In the genomic region with DNA sequence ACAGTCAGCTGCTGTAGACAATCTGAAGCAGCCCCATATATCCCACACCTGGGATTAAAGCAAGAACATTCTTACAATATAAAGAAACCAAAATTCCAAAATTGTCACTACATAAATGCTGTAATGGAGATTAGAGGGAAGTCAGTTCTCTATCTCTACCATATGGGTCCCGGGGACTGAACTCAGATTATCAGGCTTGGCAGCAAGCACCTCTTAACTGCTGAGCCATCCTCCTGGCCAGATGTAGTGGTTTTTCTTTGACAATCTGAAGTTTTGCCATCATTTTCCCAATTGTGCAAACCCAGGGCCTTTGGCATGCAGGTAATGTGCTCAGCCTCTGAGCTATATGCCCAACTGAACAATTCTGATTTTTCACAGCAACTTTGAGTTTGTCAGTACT, we compare ENCODE assay signal across 24 mouse cellular contexts. TPM values are rescaled to one million over a fixed set of nuclear protein-coding genes. Genes with fewer than 3 reads are reported as not detected.
DNase-seq lines count a peak whose midpoint lies in the region; ATAC-seq and TF ChIP-seq lines count a peak whose summit lies in the region.
"Had no signal": no experiment of that assay in that cellular context is flagged by ENCODE, and none has a peak within 500 bp of the region (broad histone marks: within the 10 kb centered on the region; RNA-seq: fewer than 3 reads in every experiment).

No protein-coding gene starts in this region.

- no peak for TF ChIP-seq RAD21 in MEL (IDR thresholded peaks at IDR 0.05; ENCODE audit: low read depth, low read length)

- H3K9ac ChIP-seq in liver, embryonic 14.5 days (replicated peaks): no peak overlapping the region
- H3K9ac ChIP-seq in MEL (ENCODE audit: control insufficient read depth, low read depth, low read length, poor library complexity, severe bottlenecking): no peak overlapping the region
- H3K9ac ChIP-seq in lung, postnatal 0 days (replicated peaks; ENCODE audit: low read depth): no peak overlapping the region

- DNase-seq in liver, embryonic 14.5 days (ENCODE audit: low read depth in 3 of 3, low spot score in 3 of 3): no peak
- DNase-seq in liver (no peak), MEL (ENCODE audit: low read depth, low spot score) (peak; percentile 59)
- DNase-seq in lung, postnatal 0 days (ENCODE audit: low spot score): no peak
- no peak for DNase-seq in neural tube, embryonic 10.5 days (ENCODE audit: extremely low spot score, low spot score)
- DNase-seq in layer of hippocampus, adult 18-20 months (ENCODE audit: low spot score in 2 of 2): no peak
- DNase-seq: adrenal gland, adult 2 months; adrenal gland, adult 8-10 months; adrenal gland, postnatal 10 days; adrenal gland, postnatal 14 days; adrenal gland, postnatal 25 days; adrenal gland, postnatal 36 days; B cell, adult 2 months; cerebellum, adult 11 months; cerebellum, adult 11-12 months; cerebellum, adult 18-20 months had no signal

- peaks cover 18% of the 10 kb centered on the region for H3K36me3 ChIP-seq in liver, embryonic 14.5 days (replicated peaks; ENCODE audit: control insufficient read depth, insufficient read depth, low read depth)
- H3K36me3 ChIP-seq in MEL (ENCODE audit: control insufficient read depth in 1 of 2, insufficient read depth in 2 of 2, low read length in 2 of 2): peaks cover 2 to 26% of the 10 kb centered on the region in 2 experiments
- H3K36me3 ChIP-seq in lung, postnatal 0 days (ENCODE audit: insufficient read depth, low read length): peaks cover 25% of the 10 kb centered on the region; the same call in 1 of the 2 replicates

- no peak overlapping the region for H3K4me3 ChIP-seq in liver, embryonic 14.5 days (ENCODE audit: insufficient read depth in 1 of 2, low read depth in 2 of 2, low read length in 2 of 2)
- no peak overlapping the region for H3K4me3 ChIP-seq in MEL (ENCODE audit: control insufficient read depth in 1 of 2, insufficient read depth in 1 of 2, low read depth in 2 of 2, low read length in 2 of 2)
- H3K4me3 ChIP-seq in lung, postnatal 0 days (ENCODE audit: low read depth, low read length): no peak overlapping the region

- no peak for TF ChIP-seq CTCF in liver, embryonic 14.5 days (IDR thresholded peaks at IDR 0.05; ENCODE audit: low read depth)
- no peak for TF ChIP-seq CTCF in MEL (IDR thresholded peaks at IDR 0.05 in 2 of 3, conservative IDR thresholded peaks at IDR 0.05 in 1 of 3; ENCODE audit: control insufficient read depth in 1 of 3, insufficient read depth in 1 of 3, low read depth in 2 of 3, low read length in 3 of 3, poor library complexity in 1 of 3, severe bottlenecking in 1 of 3)
- no peak for TF ChIP-seq CTCF in lung, postnatal 0 days (IDR thresholded peaks at IDR 0.05)

- peak in 1 of 2 experiments; percentile 15; a peak in 1 of 4 replicates for TF ChIP-seq POLR2A in MEL (IDR thresholded peaks at IDR 0.05; ENCODE audit: control insufficient read depth in 1 of 2, insufficient read depth in 1 of 2, low read depth in 1 of 2, low read length in 2 of 2, poor library complexity in 1 of 2)

- no peaks in the 10 kb centered on the region for H3K9me3 ChIP-seq in liver, embryonic 14.5 days (ENCODE audit: control insufficient read depth, low read length)
- H3K9me3 ChIP-seq in MEL (replicated peaks; ENCODE audit: insufficient read depth, low read length): no peaks in the 10 kb centered on the region
- no peaks in the 10 kb centered on the region for H3K9me3 ChIP-seq in lung, postnatal 0 days (ENCODE audit: low read length)
- H3K9me3 ChIP-seq: G1E had no signal

- 36% methylated on average over 1 of the region's 1 CpGs for WGBS in liver, embryonic 14.5 days (ENCODE audit: insufficient replicate concordance)
- 93% methylated on average over 1 of the region's 1 CpGs for WGBS in lung, postnatal 0 days

- H3K27me3 ChIP-seq in liver, embryonic 14.5 days (ENCODE audit: control insufficient read depth, insufficient read depth, low read length): no peaks in the 10 kb centered on the region
- no peaks in the 10 kb centered on the region for H3K27me3 ChIP-seq in MEL (ENCODE audit: control insufficient read depth in 1 of 2, insufficient read depth in 2 of 2, low read length in 2 of 2)
- H3K27me3 ChIP-seq in lung, postnatal 0 days (replicated peaks; ENCODE audit: insufficient read depth, low read length): no peaks in the 10 kb centered on the region
- H3K27me3 ChIP-seq: CH12.LX, Patski had no signal

- no peaks in the 10 kb centered on the region for H3K79me2 ChIP-seq in MEL (ENCODE audit: control insufficient read depth, insufficient read depth, low read length, poor library complexity)

- TF ChIP-seq EP300 in liver, embryonic 14.5 days (IDR thresholded peaks at IDR 0.05; ENCODE audit: low read depth): peak; percentile 19; the same call in 1 of the 2 replicates
- peak; percentile 63 to 74; a peak in 3 of 4 replicates for TF ChIP-seq EP300 in MEL (IDR thresholded peaks at IDR 0.05; ENCODE audit: low read depth in 1 of 2, low read length in 2 of 2)
- TF ChIP-seq EP300 in lung, postnatal 0 days (IDR thresholded peaks at IDR 0.05): no peak

- H3K4me2 ChIP-seq in liver, embryonic 14.5 days (ENCODE audit: low read depth): no peak overlapping the region
- no peak overlapping the region for H3K4me2 ChIP-seq in lung, postnatal 0 days (replicated peaks; ENCODE audit: low read depth, low read length)

- peaks cover 0 to 7% of the 10 kb centered on the region in 2 experiments; a peak in 3 of 4 replicates for H3K4me1 ChIP-seq in liver, embryonic 14.5 days (replicated peaks; ENCODE audit: control insufficient read depth in 2 of 2, insufficient read depth in 2 of 2, low read length in 1 of 2)
- H3K4me1 ChIP-seq in MEL (ENCODE audit: control insufficient read depth in 1 of 2, insufficient read depth in 2 of 2, low read length in 2 of 2): peaks cover 8 to 31% of the 10 kb centered on the region in 2 experiments; a peak in 3 of 4 replicates
- no peaks in the 10 kb centered on the region for H3K4me1 ChIP-seq in lung, postnatal 0 days (ENCODE audit: insufficient read depth, low read depth, low read length)

- no peak overlapping the region for H3K27ac ChIP-seq in liver, embryonic 14.5 days
- no peak overlapping the region for H3K27ac ChIP-seq in MEL (ENCODE audit: control insufficient read depth, low read depth, low read length)
- no peak overlapping the region for H3K27ac ChIP-seq in lung, postnatal 0 days (ENCODE audit: low read length)

- no peak for ATAC-seq in liver, embryonic 14.5 days (ENCODE audit: insufficient read depth)
- ATAC-seq in megakaryocyte progenitor cell, adult 5-6 weeks (replicated peaks; ENCODE audit: poor library complexity): peak; percentile 61; the same call in 1 of the 2 replicates
- ATAC-seq in megakaryocyte-erythroid progenitor cell, adult 5-6 weeks (replicated peaks; ENCODE audit: low FRiP score, low TSS enrichment, poor library complexity, severe bottlenecking): peak; percentile 66
- ATAC-seq in lung, postnatal 0 days: no peak
- ATAC-seq: Patski had no signal

TF ChIP-seq in MEL, 35 proteins besides CTCF, POLR2A, EP300 and RAD21 (continues in another document):
- TF ChIP-seq NELFE (IDR thresholded peaks at IDR 0.05; ENCODE audit: low read depth, low read length) (no peak), ZC3H11A (IDR thresholded peaks at IDR 0.05; ENCODE audit: low read depth, low read length) (no peak), E2F4 (IDR thresholded peaks at IDR 0.05; ENCODE audit: borderline replicate concordance, low read depth, low read length) (no peak), CHD1 (IDR thresholded peaks at IDR 0.05; ENCODE audit: low read depth, low read length) (no peak), SIN3A (IDR thresholded peaks at IDR 0.05; ENCODE audit: low read length) (no peak)

RNA-seq across cellular contexts. Expression of a gene that starts 16.0 kb away (rescaled TPM):
- polyA plus RNA-seq in liver, embryonic 14.5 days (2012; rRNA removed): 4.6 and 4.9 TPM in 2 replicates
- 4.5 and 5.4 TPM in 2 replicates for polyA plus RNA-seq in liver, embryonic 14.5 days (2014; fragmentation: Nextera tagmentation; extraction: Ambion mirVana)
- total RNA-seq in MEL (2012; rRNA removed): under 0.01 and 0.03 TPM in 2 replicates
- under 1 TPM in 1 of 2 experiments, not detected in 1; 0.14 TPM for polyA plus RNA-seq in MEL (2012; ENCODE audit: insufficient read depth in 1 of 2, insufficient read length in 2 of 2, low read depth in 1 of 2, low replicate concordance in 2 of 2, missing spikeins in 1 of 2)
- total RNA-seq in megakaryocyte progenitor cell, adult 5-6 weeks (2015): 0.02 TPM in 1 of 2 replicates, not detected in the other
- total RNA-seq in megakaryocyte progenitor cell, adult 5-6 weeks (2017): under 0.01 and 0.07 TPM in 2 replicates
- total RNA-seq in megakaryocyte-erythroid progenitor cell, adult 5-6 weeks (2014; fragmentation: Nextera tagmentation): 0.35 TPM in 1 of 2 replicates, not detected in the other
- 0.42 TPM in 1 of 2 replicates, not detected in the other for total RNA-seq in megakaryocyte-erythroid progenitor cell, adult 5-6 weeks (2017)
- polyA plus RNA-seq in lung, postnatal 0 days (2015; fragmentation: Nextera tagmentation; extraction: Ambion mirVana): 1.7 and 1.8 TPM in 2 replicates
- 10 to 100 TPM; 37.2 TPM for total RNA-seq in layer of hippocampus, adult 18-20 months (2021)
- polyA plus RNA-seq: G1E had no signal

RNA-seq across cellular contexts. Expression of a gene that starts 53.1 kb away (rescaled TPM):
- 16.8 and 18.5 TPM in 2 replicates for polyA plus RNA-seq in liver, embryonic 14.5 days (2012; rRNA removed)
- 11.7 and 13.6 TPM in 2 replicates for polyA plus RNA-seq in liver, embryonic 14.5 days (2014; fragmentation: Nextera tagmentation; extraction: Ambion mirVana)
- 42.5 and 51.8 TPM in 2 replicates for total RNA-seq in MEL (2012; rRNA removed)
- polyA plus RNA-seq in MEL (2012; ENCODE audit: insufficient read depth in 1 of 2, insufficient read length in 2 of 2, low read depth in 1 of 2, low replicate concordance in 2 of 2, missing spikeins in 1 of 2): 10 to 100 TPM in 1 of 2 experiments, not detected in 1; 62.1 TPM
- total RNA-seq in megakaryocyte progenitor cell, adult 5-6 weeks (2015): 74.2 and 77.9 TPM in 2 replicates
- total RNA-seq in megakaryocyte progenitor cell, adult 5-6 weeks (2017): 86.9 and 102 TPM in 2 replicates
- total RNA-seq in megakaryocyte-erythroid progenitor cell, adult 5-6 weeks (2014; fragmentation: Nextera tagmentation): 76.5 and 88.9 TPM in 2 replicates
- total RNA-seq in megakaryocyte-erythroid progenitor cell, adult 5-6 weeks (2017): 77.5 and 95.5 TPM in 2 replicates
- polyA plus RNA-seq in lung, postnatal 0 days (2015; fragmentation: Nextera tagmentation; extraction: Ambion mirVana): 17.2 and 20.1 TPM in 2 replicates
- total RNA-seq in layer of hippocampus, adult 18-20 months (2021): 100 to 1,000 TPM; 162 to 168 TPM

RNA-seq across cellular contexts. Expression of a gene that starts 55.7 kb away (rescaled TPM):
- 0.06 and 0.10 TPM in 2 replicates for polyA plus RNA-seq in liver, embryonic 14.5 days (2012; rRNA removed)
- 0.06 and 0.13 TPM in 2 replicates for polyA plus RNA-seq in liver, embryonic 14.5 days (2014; fragmentation: Nextera tagmentation; extraction: Ambion mirVana)
- total RNA-seq in MEL (2012; rRNA removed): not detected in 2 replicates
- polyA plus RNA-seq in MEL (2012; ENCODE audit: insufficient read depth in 1 of 2, insufficient read length in 2 of 2, low read depth in 1 of 2, low replicate concordance in 2 of 2, missing spikeins in 1 of 2): not detected
- total RNA-seq in megakaryocyte progenitor cell, adult 5-6 weeks (2015): not detected in 2 replicates
- not detected in 2 replicates for total RNA-seq in megakaryocyte progenitor cell, adult 5-6 weeks (2017)
- not detected in 2 replicates for total RNA-seq in megakaryocyte-erythroid progenitor cell, adult 5-6 weeks (2014; fragmentation: Nextera tagmentation)
- total RNA-seq in megakaryocyte-erythroid progenitor cell, adult 5-6 weeks (2017): not detected in 2 replicates
- 0.33 and 0.67 TPM in 2 replicates for polyA plus RNA-seq in lung, postnatal 0 days (2015; fragmentation: Nextera tagmentation; extraction: Ambion mirVana)
- total RNA-seq in layer of hippocampus, adult 18-20 months (2021): 1 to 10 TPM; 2.9 to 4.0 TPM
- polyA plus RNA-seq: activated CD4-positive, CD25-positive, alpha-beta regulatory T cell, adult 4 months; C2C12; CD4-positive, CD25-positive, alpha-beta regulatory T cell, adult 4 months; G1E; Patski had no signal

Comparison
In these comparisons a context has a peak if more than half of its experiments do, and no peak if none do; other contexts are left out.
1. ATAC-seq: peak in megakaryocyte progenitor cell, adult 5-6 weeks (single experiment) and megakaryocyte-erythroid progenitor cell, adult 5-6 weeks (single experiment); none in liver, embryonic 14.5 days (single experiment) and lung, postnatal 0 days (single experiment).
2. RNA of a gene that starts 16.0 kb away (total RNA-seq): 37.2 TPM in layer of hippocampus, adult 18-20 months; 0.35 to 0.42 TPM in megakaryocyte-erythroid progenitor cell, adult 5-6 weeks, under 0.01 to 0.07 TPM in megakaryocyte progenitor cell, adult 5-6 weeks and under 0.01 to 0.03 TPM in MEL; every median in the first group is over 10 times any median in the second.